Mouse (Mus musculus): ENCODE measurements at regions not wholly inside any gene's neighbourhood (a gene's known extent, or its start where the extent isn't known, plus 50 kb on each side); places are given as distances from the start of the nearest gene placed in this dataset.
"Not testable (repeated sequence)": the region's sequence is repeated elsewhere in the genome, so short reads cannot be mapped to it uniquely, and the experiment has no call there.

DNA sequence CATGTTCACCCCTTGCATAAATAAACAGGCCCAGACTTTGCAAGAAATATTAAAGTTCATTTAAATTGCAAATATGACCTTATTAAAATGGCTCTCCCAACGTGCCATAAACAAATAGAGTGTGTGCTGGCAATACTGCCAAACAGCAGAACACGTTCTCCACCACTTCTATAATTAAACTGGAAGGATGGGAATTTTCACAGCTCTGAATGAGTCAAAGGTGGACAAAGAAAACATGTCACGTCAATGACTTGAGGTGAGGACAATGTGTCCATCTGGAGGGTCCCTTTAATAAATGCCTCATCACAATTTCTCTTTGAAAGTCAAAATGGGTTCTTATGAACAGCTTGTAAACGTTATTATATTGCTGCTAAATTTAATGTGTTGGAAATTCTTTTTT, 114.8 kb downstream of the Galc start:
- DNase-seq (ENCODE audit: low spot score), result no peak

- no peak for DNase-seq (ENCODE audit: low spot score)
These were observed 116.1 kb downstream of the Galc start for GRCm38 (mm10) chr12:98143170-98143569.

DNA sequence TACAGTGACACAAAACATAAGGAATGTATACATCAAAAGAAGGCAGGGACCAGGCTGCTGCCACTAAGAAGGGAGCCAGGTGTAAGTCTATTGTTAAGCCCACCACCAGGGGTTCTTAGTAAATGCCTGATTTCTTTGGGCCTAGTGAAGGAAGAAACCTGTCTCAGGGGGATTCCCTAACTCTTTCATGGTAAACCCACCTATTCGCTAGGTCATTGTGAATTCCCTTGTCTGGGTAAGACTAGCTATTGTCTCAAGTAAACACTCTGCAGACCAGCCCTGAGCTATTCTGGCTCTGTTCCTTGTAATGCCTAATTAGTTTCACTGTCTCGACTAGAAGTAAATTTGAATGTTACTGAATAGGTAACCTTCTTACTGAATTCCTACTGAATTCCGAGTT, 119.4 kb downstream of the Galc start:
- not testable (repeated sequence) for DNase-seq (ENCODE audit: low spot score)

DNA sequence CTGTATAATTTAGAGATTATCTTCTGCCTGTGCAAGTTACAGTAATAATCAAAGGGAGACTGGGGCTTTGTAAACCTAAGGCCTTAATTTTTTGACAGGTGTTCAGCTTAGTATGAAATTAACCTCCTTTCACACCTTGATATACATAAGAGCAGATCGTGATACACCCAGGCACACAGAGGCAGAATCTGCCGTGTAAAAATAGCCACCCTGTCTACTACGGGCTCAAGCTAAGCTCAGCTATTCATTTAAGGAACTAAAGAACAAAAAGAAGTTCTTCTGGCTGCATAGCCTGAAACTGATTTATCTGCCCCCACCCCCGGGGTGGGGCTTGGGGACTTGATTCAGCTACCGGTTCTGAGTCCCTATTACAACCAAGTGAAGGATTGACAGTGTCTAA, 128.0 kb downstream of the Galc start:
- DNase-seq (ENCODE audit: low spot score), result no peak

GRCm38 (mm10) chr12:98123541-98123940, 135.7 kb downstream of the Galc start:
- no peak for DNase-seq (ENCODE audit: low spot score)

GRCm38 (mm10) chr12:98108039-98108438, 151.2 kb downstream of the Galc start:
- no peak for DNase-seq (ENCODE audit: low spot score)

DNA sequence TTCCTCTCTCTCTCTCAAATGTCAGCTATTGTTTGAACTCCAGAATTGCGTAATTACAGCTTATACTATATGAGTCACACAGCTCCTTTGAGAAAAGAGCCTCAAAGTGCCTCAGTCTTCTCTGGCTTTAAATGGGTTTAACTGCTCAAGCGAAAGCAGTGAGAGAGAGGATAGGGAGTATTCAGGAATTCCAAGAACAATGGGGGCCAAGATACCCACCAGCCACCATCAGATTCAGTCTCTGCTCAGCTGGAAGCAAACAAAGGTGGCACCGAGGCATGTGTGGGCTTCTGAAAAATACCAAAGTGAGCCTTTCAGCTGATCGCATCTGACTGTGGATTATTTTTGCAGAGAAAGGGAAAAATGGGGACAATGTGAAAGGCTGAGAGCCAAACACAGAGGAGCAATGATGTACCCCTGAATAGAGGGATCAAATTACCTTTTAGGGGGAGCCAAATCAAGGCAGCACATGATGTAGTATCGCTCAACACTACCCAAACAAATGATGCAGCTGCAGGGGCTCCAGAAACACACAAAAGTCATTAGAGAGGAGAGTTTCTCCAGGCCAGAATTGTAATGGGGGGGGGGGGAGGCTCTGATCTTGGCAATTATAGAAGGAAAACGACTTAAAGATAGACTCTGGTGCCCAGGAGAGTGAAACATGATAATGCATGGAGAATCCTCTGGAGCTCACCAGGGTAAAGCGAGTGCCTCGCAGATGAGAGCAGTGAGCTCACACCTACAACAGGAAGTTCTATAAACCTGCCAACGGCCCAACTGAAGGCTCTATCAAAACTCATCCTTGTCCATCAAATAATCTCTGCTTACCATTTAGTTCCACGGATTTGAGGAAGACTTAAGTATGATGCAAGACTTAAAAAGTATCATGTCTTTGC, 152.2 kb downstream of the Galc start:
- DNase-seq (ENCODE audit: low spot score), result no peak

GRCm38 (mm10) chr12:98106151-98106788, 153.0 kb downstream of the Galc start:
- no peak for DNase-seq (ENCODE audit: low spot score)

GRCm38 (mm10) chr12:98105749-98106148, 153.5 kb downstream of the Galc start:
- DNase-seq (ENCODE audit: low spot score), result no peak

DNA sequence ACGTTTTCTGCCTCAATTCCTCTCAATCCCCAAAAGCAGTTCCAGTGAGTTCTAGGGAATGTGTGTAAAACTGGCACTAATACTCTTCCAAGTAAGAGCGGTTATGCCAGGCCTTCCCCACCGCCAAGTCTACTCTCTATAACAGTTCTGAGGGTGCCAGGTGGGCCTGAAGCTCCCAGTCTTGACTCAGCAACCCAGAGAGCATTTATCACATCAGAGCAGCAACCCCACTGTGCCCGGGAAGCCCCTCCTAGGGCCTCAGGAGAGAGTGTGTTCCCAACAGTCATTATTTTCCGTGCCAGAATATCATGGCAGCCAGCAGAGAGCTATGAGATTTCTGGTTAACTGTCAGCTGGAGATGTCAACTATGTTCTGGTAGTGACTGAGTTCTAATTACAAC, 169.1 kb downstream of the Galc start:
- DNase-seq (ENCODE audit: low spot score), result no peak

GRCm38 (mm10) chr12:98078351-98078750, 180.9 kb downstream of the Galc start:
- no peak for DNase-seq (ENCODE audit: low spot score)

- no peak for DNase-seq (ENCODE audit: low spot score)
These were observed 183.7 kb downstream of the Galc start for GRCm38 (mm10) chr12:98075580-98075979.

DNA sequence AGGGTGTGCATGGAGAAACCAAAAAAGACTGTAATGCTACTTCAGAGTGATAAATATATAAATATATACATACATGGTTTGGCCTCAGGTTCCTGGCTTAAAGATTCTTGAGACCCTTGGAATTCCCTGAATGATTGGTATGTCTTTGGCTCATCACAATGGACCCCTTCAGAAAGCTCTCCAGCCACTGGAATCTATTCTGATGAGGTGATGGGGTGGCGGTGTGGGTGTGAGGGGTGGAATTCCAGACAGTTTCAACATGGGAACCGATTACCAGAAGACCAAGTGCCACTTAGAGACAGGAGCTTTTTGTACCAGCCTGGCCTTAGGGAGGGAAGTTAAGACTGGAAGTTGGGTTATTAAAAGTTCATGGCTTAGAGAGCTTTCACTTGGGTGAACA, 190.1 kb downstream of the Galc start:
- DNase-seq (ENCODE audit: low spot score), result no peak

DNA sequence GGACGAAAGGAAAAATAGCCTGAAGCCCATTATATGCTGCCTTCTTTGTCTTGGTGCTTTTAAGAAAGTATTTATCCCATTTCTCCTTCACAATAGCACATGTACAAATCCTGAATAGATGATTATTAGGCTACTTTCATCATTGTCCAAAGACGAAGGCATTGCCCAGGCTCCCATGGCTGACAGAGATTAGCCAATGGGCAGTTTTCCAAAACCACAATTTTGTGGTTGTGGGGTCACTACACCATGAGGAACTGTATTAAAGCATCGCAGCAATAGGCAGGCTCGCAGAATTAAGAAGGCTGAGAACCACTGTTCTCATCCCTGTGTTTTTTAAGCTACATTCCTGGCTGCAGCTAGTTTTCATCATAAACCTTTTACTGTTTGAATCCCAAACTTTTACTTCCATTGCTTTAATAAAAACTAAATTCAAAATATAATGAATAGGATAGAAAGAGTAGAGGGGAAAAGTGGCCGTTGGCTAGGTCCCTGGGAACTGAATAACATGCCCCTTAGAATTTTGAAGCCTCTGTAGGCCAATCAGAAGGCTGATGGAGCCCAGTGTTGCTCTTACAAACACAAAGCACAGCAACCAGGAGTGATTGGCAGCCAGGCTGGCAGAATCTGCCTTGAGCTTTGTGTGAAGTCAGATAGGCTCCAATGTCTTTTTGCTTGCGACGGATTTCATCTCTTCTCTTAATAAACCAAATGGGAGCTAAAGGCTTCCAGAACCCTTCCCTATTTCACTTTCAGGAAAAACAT, 199.7 kb downstream of the Galc start:
- DNase-seq (ENCODE audit: low spot score), result no peak

- no peak for DNase-seq (ENCODE audit: low spot score)
These were observed 200.3 kb downstream of the Galc start for GRCm38 (mm10) chr12:98058977-98059376.

DNA sequence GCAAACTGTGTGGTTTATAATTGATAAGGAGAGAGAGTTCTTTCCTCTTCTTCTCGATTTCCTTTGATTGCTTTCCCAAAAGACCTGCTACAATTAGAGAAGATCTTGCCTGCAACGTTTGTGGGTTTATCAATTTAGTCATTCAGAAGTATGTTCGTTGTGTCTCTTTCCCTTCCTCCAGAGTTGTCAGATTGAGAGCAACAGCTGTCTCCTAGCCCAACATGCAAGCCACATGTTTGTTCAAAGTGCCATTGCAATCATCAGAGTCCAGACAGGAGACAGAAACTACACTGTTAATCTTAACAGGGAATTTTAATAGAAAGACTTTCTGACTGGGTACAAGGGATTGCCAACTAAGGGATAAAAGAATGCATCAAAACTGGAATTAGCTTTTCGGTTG, 208.3 kb downstream of the Galc start:
- DNase-seq (ENCODE audit: low spot score), result no peak

DNA sequence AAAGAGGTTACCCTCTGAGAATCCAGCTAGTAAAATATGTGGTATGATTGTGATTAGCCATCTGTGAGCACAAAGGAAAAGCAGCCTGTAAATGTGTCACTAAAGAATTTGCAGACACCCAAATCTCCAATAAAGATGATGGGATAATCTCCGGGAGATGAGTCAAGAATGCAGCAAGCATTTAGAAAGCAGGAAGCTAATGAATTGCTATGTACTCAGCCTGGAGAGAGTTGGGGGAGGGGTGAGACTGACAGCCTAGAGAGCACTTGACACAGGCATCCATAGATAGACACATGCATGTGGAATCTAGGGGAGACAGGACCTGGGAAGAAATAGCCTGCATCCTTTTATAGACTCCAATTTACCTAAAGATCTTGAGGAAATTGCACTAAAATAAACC, 208.8 kb downstream of the Galc start:
- peak; percentile 45 for DNase-seq (ENCODE audit: low spot score)

DNA sequence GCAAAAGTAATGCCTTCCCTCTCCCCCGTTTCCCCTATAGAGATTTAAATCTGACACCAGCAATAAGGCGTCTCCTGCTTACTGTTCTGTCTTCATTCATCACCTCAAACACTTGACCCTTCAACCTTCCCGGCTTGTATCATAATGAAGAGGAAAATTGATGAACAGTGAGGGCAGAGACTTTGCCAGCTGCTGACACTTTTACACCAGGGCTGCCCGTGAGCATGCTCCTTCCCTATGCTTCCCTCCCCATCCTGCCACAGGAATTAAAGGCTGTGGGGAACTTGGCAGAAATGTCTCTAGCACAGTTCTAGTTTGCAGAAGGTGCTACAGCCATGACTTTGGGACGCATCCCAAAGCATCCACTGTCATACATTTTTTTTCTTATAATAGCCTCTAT, 209.2 kb downstream of the Galc start:
- peak; percentile 17 for DNase-seq (ENCODE audit: low spot score)

DNA sequence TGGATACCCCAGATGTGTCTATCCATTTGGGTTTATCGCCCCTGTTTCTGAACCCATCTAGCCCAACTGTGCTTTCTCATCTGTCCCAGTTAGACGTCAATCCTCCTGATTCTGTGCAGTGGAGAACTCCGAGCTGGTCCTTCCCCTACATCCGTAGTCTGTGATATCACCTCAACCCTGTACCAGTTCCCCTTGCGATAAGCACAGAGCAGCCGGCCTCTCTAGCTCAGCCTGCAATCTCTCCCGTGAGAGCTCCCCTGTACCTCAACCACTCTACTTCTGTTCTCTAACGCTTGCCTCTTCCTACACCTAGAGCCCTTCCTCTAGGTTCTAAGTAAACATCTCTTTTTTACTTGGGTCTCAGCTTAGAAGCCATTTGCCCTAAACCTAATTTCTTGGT, 211.5 kb downstream of the Galc start:
- no peak for DNase-seq (ENCODE audit: low spot score)

- no peak for DNase-seq (ENCODE audit: low spot score)
These were observed 212.5 kb downstream of the Galc start for GRCm38 (mm10) chr12:98046459-98047440.

GRCm38 (mm10) chr12:98045784-98046458, 213.3 kb downstream of the Galc start:
- DNase-seq (ENCODE audit: low spot score), result no peak

All from retina, embryonic 14.5 days (tissue).